Mouse (Mus musculus) MEL (cell line): ENCODE measurements at regions not wholly inside any gene's neighbourhood (a gene's known extent, or its start where the extent isn't known, plus 50 kb on each side); places are given as distances from the start of the nearest gene placed in this dataset.

Experiments used
- DNase-seq: peaks from one replicate; pipeline ENCODE4 v3.0.0; 2011; ENCODE audit warnings: low read depth, low spot score
- H3K27ac ChIP-seq: 2 replicates; pipeline ENCODE4 v1.5.1; 2012; ENCODE audit warnings: low read depth, mild to moderate bottlenecking, control low read depth, low read length, moderate library complexity; ENCODE audit not compliant: control insufficient read depth
- H3K27me3 ChIP-seq, 2 experiments: fragments of 150-350 bp in 1 of 2; sonication (generic) in 1 of 2; 2 replicates each; pipeline ENCODE4 v1.6.1; 2012; ENCODE audit warnings: low read length in 2 of 2, mild to moderate bottlenecking in 2 of 2, improper control_type of control experiment in 1 of 2, moderate library complexity in 1 of 2; ENCODE audit not compliant: insufficient read depth in 2 of 2, control insufficient read depth in 1 of 2
- H3K36me3 ChIP-seq, 2 experiments: 2 replicates each; pipeline ENCODE4 v1.6.1; 2012 to 2014; ENCODE audit warnings: low read length in 2 of 2, improper control_type of control experiment in 1 of 2, inconsistent platforms in 1 of 2, mild to moderate bottlenecking in 1 of 2; ENCODE audit not compliant: insufficient read depth in 2 of 2, control insufficient read depth in 1 of 2
- H3K4me1 ChIP-seq, 2 experiments: fragments of 150-350 bp in 1 of 2; sonication (generic) in 1 of 2; 2 replicates each; pipeline ENCODE4 v1.6.1; 2012; ENCODE audit warnings: low read length in 2 of 2, improper control_type of control experiment in 1 of 2, mild to moderate bottlenecking in 1 of 2; ENCODE audit not compliant: insufficient read depth in 2 of 2, control insufficient read depth in 1 of 2
- H3K4me3 ChIP-seq, 2 experiments: fragments of 150-350 bp in 1 of 2; sonication (generic) in 1 of 2; 2 replicates each; pipeline ENCODE4 v1.5.1; 2012; ENCODE audit warnings: low read depth in 2 of 2, low read length in 2 of 2, mild to moderate bottlenecking in 2 of 2, moderate library complexity in 2 of 2, control low read depth in 1 of 2, improper control_type of control experiment in 1 of 2; ENCODE audit not compliant: control insufficient read depth in 1 of 2, insufficient read depth in 1 of 2
- H3K79me2 ChIP-seq: 2 replicates; pipeline ENCODE4 v1.6.1; 2012; ENCODE audit warnings: mild to moderate bottlenecking, low read length, moderate library complexity; ENCODE audit not compliant: control insufficient read depth, poor library complexity, insufficient read depth
- H3K9ac ChIP-seq: 2 replicates; pipeline ENCODE4 v1.6.1; 2012; ENCODE audit warnings: low read depth, mild to moderate bottlenecking, control low read depth, low read length, moderate library complexity; ENCODE audit not compliant: control insufficient read depth, poor library complexity, severe bottlenecking
- H3K9me3 ChIP-seq: fragments of 150-350 bp; sonication (generic); replicated peaks from 2 replicates; pipeline ENCODE4 v1.6.1; 2012; ENCODE audit warnings: mild to moderate bottlenecking, low read length, improper control_type of control experiment, moderate library complexity; ENCODE audit not compliant: insufficient read depth
- CHD2 ChIP-seq: IDR thresholded peaks from 2 replicates; pipeline ENCODE4 v1.6.1; 2011; ENCODE audit warnings: low read length, improper control_type of control experiment
- ELF1 ChIP-seq: IDR thresholded peaks from 2 replicates; pipeline ENCODE4 v1.6.1; 2014; ENCODE audit warnings: low read depth, mild to moderate bottlenecking, inconsistent platforms, low read length, improper control_type of control experiment, moderate library complexity
- EP300 ChIP-seq, 2 experiments: IDR thresholded peaks; 2 replicates each; pipeline ENCODE4 v1.6.1; 2011; ENCODE audit warnings: improper control_type of control experiment in 2 of 2, low read length in 2 of 2, low read depth in 1 of 2, mild to moderate bottlenecking in 1 of 2
- GABPA ChIP-seq: IDR thresholded peaks from 2 replicates; pipeline ENCODE4 v1.6.1; 2012; ENCODE audit warnings: low read depth, mild to moderate bottlenecking, inconsistent platforms, low read length, improper control_type of control experiment, moderate library complexity
- KAT2A ChIP-seq: conservative IDR thresholded peaks from 2 replicates; pipeline ENCODE4 v1.6.1; 2012; ENCODE audit warnings: low read depth, low read length, improper control_type of control experiment, inconsistent platforms
- MEF2A ChIP-seq: IDR thresholded peaks from 2 replicates; pipeline ENCODE4 v1.6.1; 2014; ENCODE audit warnings: low read depth, mild to moderate bottlenecking, inconsistent platforms, low read length, improper control_type of control experiment; ENCODE audit not compliant: poor library complexity, insufficient replicate concordance, severe bottlenecking; ENCODE audit errors: extremely low read depth
- MYB ChIP-seq: IDR thresholded peaks from 2 replicates; pipeline ENCODE4 v1.6.1; 2011; ENCODE audit warnings: mild to moderate bottlenecking, low read depth, low read length, improper control_type of control experiment
- POLR2AphosphoS5 ChIP-seq: IDR thresholded peaks from 2 replicates; pipeline ENCODE4 v1.6.1; 2012; ENCODE audit warnings: low read depth, borderline replicate concordance, mild to moderate bottlenecking, inconsistent platforms, low read length, moderate library complexity, mixed read lengths
- RAD21 ChIP-seq: IDR thresholded peaks from 2 replicates; pipeline ENCODE4 v1.6.1; 2011; ENCODE audit warnings: mild to moderate bottlenecking, low read depth, low read length, improper control_type of control experiment
- SIN3A ChIP-seq: IDR thresholded peaks from 2 replicates; pipeline ENCODE4 v1.6.1; 2012; ENCODE audit warnings: low read length, improper control_type of control experiment, inconsistent platforms
- TAL1 ChIP-seq: IDR thresholded peaks from 2 replicates; pipeline ENCODE4 v1.6.1; 2012; ENCODE audit warnings: mild to moderate bottlenecking, inconsistent platforms, low read length, moderate library complexity, mixed read lengths
- TBP ChIP-seq: IDR thresholded peaks from 2 replicates; pipeline ENCODE4 v1.8.0; 2011; ENCODE audit warnings: low read depth, low read length, improper control_type of control experiment
- TCF12 ChIP-seq: IDR thresholded peaks from 2 replicates; pipeline ENCODE4 v1.6.1; 2014; ENCODE audit warnings: low read depth, mild to moderate bottlenecking, inconsistent platforms, low read length, improper control_type of control experiment, moderate library complexity
- UBTF ChIP-seq: IDR thresholded peaks from 2 replicates; pipeline ENCODE4 v1.6.1; 2012; ENCODE audit warnings: low read depth, mild to moderate bottlenecking, inconsistent platforms, low read length, improper control_type of control experiment, moderate library complexity, borderline replicate concordance; ENCODE audit not compliant: insufficient read depth
- ZKSCAN1 ChIP-seq: IDR thresholded peaks from 2 replicates; pipeline ENCODE4 v1.6.1; 2012; ENCODE audit warnings: low read depth, mild to moderate bottlenecking, inconsistent platforms, low read length, improper control_type of control experiment, moderate library complexity
- ZNF384 ChIP-seq: IDR thresholded peaks from 2 replicates; pipeline ENCODE4 v1.6.1; 2012; ENCODE audit warnings: low read depth, mild to moderate bottlenecking, inconsistent platforms, low read length, improper control_type of control experiment

GRCm38 (mm10) chr2:114438048-114438447 is 216.7 kb downstream of the Dph6 start:
- Histone ChIP-seq H3K27me3 (no peaks in the 10 kb centered on the region; a peak in 1 of 4 replicates), H3K79me2 (no peaks in the 10 kb centered on the region), H3K4me3 (no peak overlapping the region), H3K9me3 (no peaks in the 10 kb centered on the region), H3K4me1 (no peaks in the 10 kb centered on the region), H3K36me3 (no peaks in the 10 kb centered on the region), H3K9ac (no peak overlapping the region), H3K27ac (no peak overlapping the region)
- TF ChIP-seq TCF12 (no peak), MYB (no peak), GABPA (no peak), SIN3A (no peak), MEF2A (no peak), POLR2AphosphoS5 (no peak), RAD21 (no peak), TBP (no peak), EP300 (IDR thresholded peaks at IDR 0.05; ENCODE audit: low read depth in 1 of 2, low read length in 2 of 2) (no peak), TAL1 (no peak), ELF1 (no peak), ZKSCAN1 (no peak)
- no peak for DNase-seq

- no peak overlapping the region for H3K4me3 ChIP-seq
- no peaks in the 10 kb centered on the region for H3K27me3 ChIP-seq
- H3K4me1 ChIP-seq: no peaks in the 10 kb centered on the region
- H3K36me3 ChIP-seq: no peaks in the 10 kb centered on the region
- H3K27ac ChIP-seq: no peak overlapping the region
- no peaks in the 10 kb centered on the region for H3K79me2 ChIP-seq
- no peak for TF ChIP-seq UBTF
- TF ChIP-seq KAT2A: no peak
- no peak for TF ChIP-seq ZNF384
- TF ChIP-seq TAL1: no peak
- no peak for TF ChIP-seq MEF2A
- TF ChIP-seq CHD2: no peak
- DNase-seq: no peak
- H3K9me3 ChIP-seq: no peaks in the 10 kb centered on the region
- no peak overlapping the region for H3K9ac ChIP-seq
These were observed 226.3 kb upstream of the Zfp770 start for GRCm38 (mm10) chr2:114427426-114428157.
